10 mouse cellular contexts compared by ENCODE assay signal in the genomic region with DNA sequence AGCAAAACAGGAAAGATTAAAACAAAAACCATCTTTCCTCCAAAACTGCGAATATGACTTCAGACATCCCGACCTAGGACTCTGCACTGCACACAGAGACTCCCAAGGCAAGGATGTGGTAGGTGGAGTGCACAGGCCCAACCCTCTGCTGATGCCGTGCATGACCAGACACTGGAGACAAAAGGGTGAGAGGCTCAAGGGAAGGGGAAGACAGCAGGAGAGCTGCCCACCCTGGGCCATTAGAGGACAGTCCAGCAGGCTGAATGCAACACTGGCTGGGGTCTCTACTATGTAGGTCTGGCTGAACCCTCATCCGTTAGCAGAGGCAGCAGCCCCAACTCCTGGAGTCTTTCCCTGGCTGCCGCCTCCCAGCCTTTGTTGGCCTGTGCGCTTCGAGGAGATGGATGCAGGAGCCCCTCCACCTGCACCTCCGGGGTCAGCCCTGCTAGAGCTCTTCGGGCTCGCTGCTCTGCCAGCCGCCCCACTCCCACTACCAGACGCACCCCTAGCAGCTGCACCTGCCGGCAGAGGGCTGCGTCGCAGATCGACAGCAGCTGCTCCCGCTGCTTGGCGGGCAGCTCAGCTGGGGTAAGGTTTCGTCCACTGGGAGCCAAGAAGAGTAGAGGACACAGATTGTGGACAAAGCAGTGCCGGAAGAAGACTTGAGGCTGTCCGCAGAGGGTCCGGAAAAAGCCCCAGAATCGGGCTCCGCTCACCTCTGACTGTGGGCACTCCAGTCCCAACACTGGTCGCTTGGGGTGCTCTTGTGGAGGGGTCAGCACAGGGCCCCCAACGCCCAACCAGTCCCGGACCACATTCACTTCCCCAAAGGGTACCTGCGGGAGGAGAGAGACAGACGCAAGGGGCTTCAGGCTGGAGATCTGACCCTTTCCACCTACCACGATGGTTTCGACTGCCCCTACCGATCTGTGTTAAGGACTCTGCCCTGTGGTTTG. TPM values are rescaled to one million over a fixed set of nuclear protein-coding genes. Genes with fewer than 3 reads are reported as not detected.
A peak's percentile ranks its signal among the peaks of the same experiment; 100 is the strongest.
DNase-seq lines count a peak whose midpoint lies in the region; ATAC-seq and TF ChIP-seq lines count a peak whose summit lies in the region.
"Had no signal": no experiment of that assay in that cellular context is flagged by ENCODE, and none has a peak within 500 bp of the region (broad histone marks: within the 10 kb centered on the region; RNA-seq: fewer than 3 reads in every experiment).

No protein-coding gene starts in this region.

- peak overlapping the region; percentile 29 for H3K9ac ChIP-seq in midbrain, embryonic 11.5 days (ENCODE audit: low read length)
- H3K9ac ChIP-seq: liver, embryonic 14.5 days had no signal

- H3K9me3 ChIP-seq in midbrain, embryonic 11.5 days (ENCODE audit: control insufficient read depth, low read length): no peaks in the 10 kb centered on the region

- H3K4me3 ChIP-seq in midbrain, embryonic 11.5 days (ENCODE audit: low read depth, low read length): no peak overlapping the region

- peak; percentile 50 for DNase-seq in embryo, embryonic 10 days (ENCODE audit: low spot score)
- DNase-seq in embryo, embryonic 9.5 days (ENCODE audit: extremely low spot score): no peak
- peak; percentile 64 for DNase-seq in brain, embryonic 14.5 days (ENCODE audit: low read depth)
- DNase-seq in gastrocnemius, postnatal 14 days: peak; percentile 73
- peak; percentile 86 for DNase-seq in midbrain, embryonic 11.5 days (ENCODE audit: low spot score, missing footprints)
- no peak for DNase-seq in layer of hippocampus, adult 9-10 months (ENCODE audit: low spot score)
- DNase-seq in right cerebral cortex, postnatal 25 days: no peak
- no peak for DNase-seq in left cerebral cortex, postnatal 36 days (ENCODE audit: low spot score in 2 of 2)
- DNase-seq: kidney, adult 9 months had no signal

- peak; percentile 60 for ATAC-seq in midbrain, embryonic 11.5 days (ENCODE audit: low FRiP score)

- 19% methylated on average over 32 of the region's 32 CpGs for WGBS in midbrain, embryonic 11.5 days

- H3K27me3 ChIP-seq in midbrain, embryonic 11.5 days (ENCODE audit: control insufficient read depth, insufficient read depth, low read length): no peaks in the 10 kb centered on the region

- TF ChIP-seq CTCF in brain, embryonic 14.5 days (IDR thresholded peaks at IDR 0.05; ENCODE audit: borderline replicate concordance, extremely low read depth, insufficient read depth, insufficient read length): no peak

- intact Hi-C loops in gastrocnemius, postnatal 14 days (cut with DNase I; ENCODE audit: low total_unique reads): no loop called here
- intact Hi-C loops in left cerebral cortex, postnatal 36 days (cut with DNase I): no loop called here

- no peak for TF ChIP-seq POLR2A in brain, embryonic 14.5 days (IDR thresholded peaks at IDR 0.05; ENCODE audit: borderline replicate concordance, extremely low read depth, insufficient read depth, insufficient read length, poor library complexity, severe bottlenecking)

- no peaks in the 10 kb centered on the region; the same call in 1 of the 2 replicates for H3K4me1 ChIP-seq in midbrain, embryonic 11.5 days (ENCODE audit: control insufficient read depth, insufficient read depth, low read length)

- H3K27ac ChIP-seq in midbrain, embryonic 11.5 days (ENCODE audit: low read depth, low read length): peak overlapping the region; percentile 2; the same call in 1 of the 2 replicates
- H3K27ac ChIP-seq: liver, embryonic 14.5 days had no signal

- no peaks in the 10 kb centered on the region for H3K36me3 ChIP-seq in midbrain, embryonic 11.5 days (ENCODE audit: control insufficient read depth, insufficient read depth, low read length)

- H3K4me2 ChIP-seq in midbrain, embryonic 11.5 days: peak overlapping the region; percentile 4; the same call in 1 of the 2 replicates

RNA-seq across cellular contexts. Expression of gene Smug1, which starts 11.2 kb away (rescaled TPM):
- 30.5 and 31.6 TPM in 2 replicates for polyA plus RNA-seq in brain, embryonic 14.5 days (2012; rRNA removed)
- total RNA-seq in gastrocnemius, postnatal 14 days (2021): 10 to 100 TPM; 10.6 to 11.6 TPM
- 26.5 and 27.2 TPM in 2 replicates for polyA plus RNA-seq in midbrain, embryonic 11.5 days (2014; fragmentation: Nextera tagmentation; extraction: Ambion mirVana)
- total RNA-seq in left cerebral cortex, postnatal 36 days (2021): 10 to 100 TPM; 18.3 to 20.0 TPM

Comparison
In these comparisons a context has a peak if more than half of its experiments do, and no peak if none do; other contexts are left out.
1. DNase-seq: peak in embryo, embryonic 10 days (single experiment), brain, embryonic 14.5 days (single experiment), gastrocnemius, postnatal 14 days (single experiment) and midbrain, embryonic 11.5 days (single experiment); none in embryo, embryonic 9.5 days (single experiment), layer of hippocampus, adult 9-10 months (single experiment), right cerebral cortex, postnatal 25 days (single experiment) and left cerebral cortex, postnatal 36 days (0 of 2).